Mouse (Mus musculus) E14TG2a.4 (cell line): ENCODE results near the gene Vps11.

Experiments
- CTCF ChIP-seq: conservative IDR thresholded peaks from 2 replicates; pipeline ENCODE4 v1.5.1; 2014; ENCODE audit warnings: low read length
- NANOG ChIP-seq: IDR thresholded peaks from 2 replicates; pipeline ENCODE4 v1.6.1; 2014; ENCODE audit warnings: borderline replicate concordance, low read length, mixed read lengths
- POU5F1 ChIP-seq: IDR thresholded peaks from 2 replicates; pipeline ENCODE4 v1.6.1; 2014; ENCODE audit warnings: low read length, borderline replicate concordance

- TF ChIP-seq CTCF, result peak; percentile 93
- TF ChIP-seq POU5F1, result no peak
- no peak for TF ChIP-seq NANOG
These were observed 30.0 kb upstream of the Vps11 start for GRCm38 (mm10) chr9:44391466-44391865.
